Mouse (Mus musculus) limb, embryonic 15.5 days (tissue): ENCODE measurements around the gene Dgkb. TPM values are rescaled to one million over a fixed set of nuclear protein-coding genes. Genes with fewer than 3 reads are reported as not detected.

Experiments
- ATAC-seq: fragments of 200-750 bp; cut with Nextera tagmentation; 2 replicates; pipeline ENCODE4 v1.8.0; 2017; ENCODE audit warnings: low read depth, moderate TSS enrichment; ENCODE audit not compliant: insufficient number of reproducible peaks, low FRiP score, low TSS enrichment
- H3K27ac ChIP-seq: fragments of 300-500 bp; sonication (generic); 2 replicates; pipeline ENCODE4 v1.5.1; 2015; ENCODE audit warnings: moderate library complexity, mild to moderate bottlenecking, inconsistent platforms
- H3K27me3 ChIP-seq: fragments of 300-500 bp; sonication (generic); 2 replicates; pipeline ENCODE4 v1.6.1; 2015; ENCODE audit warnings: inconsistent platforms
- H3K36me3 ChIP-seq: fragments of 300-500 bp; sonication (generic); 2 replicates; pipeline ENCODE4 v1.6.1; 2015; ENCODE audit warnings: inconsistent platforms
- H3K4me1 ChIP-seq: fragments of 300-500 bp; sonication (generic); 2 replicates; pipeline ENCODE4 v1.6.1; 2015; ENCODE audit warnings: inconsistent platforms
- H3K4me2 ChIP-seq: fragments of 300-500 bp; sonication (generic); 2 replicates; pipeline ENCODE4 v1.6.1; 2015; ENCODE audit warnings: mild to moderate bottlenecking, inconsistent platforms
- H3K4me3 ChIP-seq: fragments of 300-500 bp; sonication (generic); 2 replicates; pipeline ENCODE4 v1.5.1; 2015; ENCODE audit warnings: mild to moderate bottlenecking, inconsistent platforms
- H3K9ac ChIP-seq: fragments of 300-500 bp; sonication (generic); 2 replicates; pipeline ENCODE4 v1.6.1; 2015; ENCODE audit warnings: inconsistent platforms
- H3K9me3 ChIP-seq: fragments of 300-500 bp; sonication (generic); 2 replicates; pipeline ENCODE4 v1.6.1; 2016; ENCODE audit warnings: inconsistent platforms
- WGBS: fragments of 180-500 bp; shearing (Covaris S2); methylation state at CpG from one replicate; pipeline ENCODE4 v1.1.7; 2015; 5-methylcytosine and 5-hydroxymethylcytosine counted together
- polyA plus RNA-seq: library from polyadenylated mRNA; unstranded; fragments of >200 nt; fragmentation: Nextera tagmentation; extraction: Ambion mirVana; gene quantifications from 2 replicates; pipeline ENCODE4 v1.2.1, GENCODE M21; 2015

Gene Dgkb
- polyA plus RNA-seq, 1 experiment from 2014 or later: 1.6 TPM

GRCm38 (mm10) chr12:38577141-38577540 lies 759.6 kb downstream of the Dgkb start:
- ATAC-seq: no peak
- no peaks in the 10 kb centered on the region for H3K36me3 ChIP-seq
- no peak overlapping the region for H3K4me2 ChIP-seq
- H3K9me3 ChIP-seq: no peaks in the 10 kb centered on the region
- H3K4me3 ChIP-seq: no peak overlapping the region
- no peaks in the 10 kb centered on the region for H3K4me1 ChIP-seq
- no peak overlapping the region for H3K9ac ChIP-seq
- 57% methylated on average over 6 of the region's 6 CpGs for WGBS
- H3K27me3 ChIP-seq: no peaks in the 10 kb centered on the region
- H3K27ac ChIP-seq: no peak overlapping the region

GRCm38 (mm10) chr12:38579191-38579817 lies 761.8 kb downstream of the Dgkb start:
- H3K27me3 ChIP-seq: no peaks in the 10 kb centered on the region
- H3K9ac ChIP-seq: no peak overlapping the region
- no peaks in the 10 kb centered on the region for H3K9me3 ChIP-seq
- H3K4me1 ChIP-seq: no peaks in the 10 kb centered on the region
- H3K27ac ChIP-seq: no peak overlapping the region
- 56% methylated on average over 5 of the region's 5 CpGs for WGBS
- no peaks in the 10 kb centered on the region for H3K36me3 ChIP-seq
- ATAC-seq: no peak
- H3K4me2 ChIP-seq: no peak overlapping the region
- no peak overlapping the region for H3K4me3 ChIP-seq

- no peaks in the 10 kb centered on the region for H3K27me3 ChIP-seq
These were observed 768.9 kb downstream of the Dgkb start for GRCm38 (mm10) chr12:38586368-38586865.

GRCm38 (mm10) chr12:38589951-38590350 lies 772.4 kb downstream of the Dgkb start:
- Histone ChIP-seq H3K9me3 (no peaks in the 10 kb centered on the region), H3K27ac (no peak overlapping the region), H3K4me2 (no peak overlapping the region), H3K36me3 (no peaks in the 10 kb centered on the region), H3K4me3 (no peak overlapping the region), H3K27me3 (no peaks in the 10 kb centered on the region), H3K4me1 (no peaks in the 10 kb centered on the region), H3K9ac (no peak overlapping the region)
- no peak for ATAC-seq

More at GRCm38 (mm10) chr12:38586368-38586865, 768.9 kb downstream of the Dgkb start:
- no peaks in the 10 kb centered on the region for H3K4me1 ChIP-seq
- no peak overlapping the region for H3K9ac ChIP-seq
- no peak overlapping the region for H3K4me2 ChIP-seq
- H3K4me3 ChIP-seq: no peak overlapping the region
- ATAC-seq: no peak
- H3K27ac ChIP-seq: no peak overlapping the region
- H3K36me3 ChIP-seq: no peaks in the 10 kb centered on the region
- H3K9me3 ChIP-seq: no peaks in the 10 kb centered on the region
- 65% methylated on average over 4 of the region's 4 CpGs for WGBS

GRCm38 (mm10) chr12:38593653-38594052 lies 776.1 kb downstream of the Dgkb start:
- H3K4me3 ChIP-seq: no peak overlapping the region
- no peaks in the 10 kb centered on the region for H3K36me3 ChIP-seq
- no peak for ATAC-seq
- H3K9ac ChIP-seq: no peak overlapping the region
- 82% methylated on average over 2 of the region's 2 CpGs for WGBS
- H3K4me1 ChIP-seq: no peaks in the 10 kb centered on the region
- H3K27ac ChIP-seq: no peak overlapping the region
- no peak overlapping the region for H3K4me2 ChIP-seq
- no peaks in the 10 kb centered on the region for H3K9me3 ChIP-seq
- no peaks in the 10 kb centered on the region for H3K27me3 ChIP-seq

- ATAC-seq: no peak
- no peaks in the 10 kb centered on the region for H3K27me3 ChIP-seq
- no peaks in the 10 kb centered on the region for H3K4me1 ChIP-seq
- H3K4me2 ChIP-seq: no peak overlapping the region
- 39% methylated on average over 3 of the region's 3 CpGs for WGBS
- no peak overlapping the region for H3K9ac ChIP-seq
- H3K9me3 ChIP-seq: no peaks in the 10 kb centered on the region
- H3K4me3 ChIP-seq: no peak overlapping the region
- no peaks in the 10 kb centered on the region for H3K36me3 ChIP-seq
- no peak overlapping the region for H3K27ac ChIP-seq
These were observed 776.5 kb downstream of the Dgkb start for GRCm38 (mm10) chr12:38594055-38594454.

GRCm38 (mm10) chr12:38596416-38597062 lies 779.0 kb downstream of the Dgkb start:
- no peak overlapping the region for H3K27ac ChIP-seq
- no peaks in the 10 kb centered on the region for H3K4me1 ChIP-seq
- H3K36me3 ChIP-seq: no peaks in the 10 kb centered on the region
- H3K4me2 ChIP-seq: no peak overlapping the region
- no peaks in the 10 kb centered on the region for H3K27me3 ChIP-seq
- H3K4me3 ChIP-seq: no peak overlapping the region
- no peak overlapping the region for H3K9ac ChIP-seq
- ATAC-seq: no peak
- WGBS: 71% methylated on average over 7 of the region's 7 CpGs
- H3K9me3 ChIP-seq: no peaks in the 10 kb centered on the region

GRCm38 (mm10) chr12:38598096-38598495 lies 780.6 kb downstream of the Dgkb start:
- H3K4me1 ChIP-seq: no peaks in the 10 kb centered on the region
- H3K4me3 ChIP-seq: no peak overlapping the region
- no peak for ATAC-seq
- no peak overlapping the region for H3K9ac ChIP-seq
- H3K4me2 ChIP-seq: no peak overlapping the region
- H3K27ac ChIP-seq: no peak overlapping the region
- no peaks in the 10 kb centered on the region for H3K27me3 ChIP-seq
- WGBS: 56% methylated on average over 2 of the region's 2 CpGs
- no peaks in the 10 kb centered on the region for H3K9me3 ChIP-seq
- no peaks in the 10 kb centered on the region for H3K36me3 ChIP-seq

- H3K4me3 ChIP-seq: no peak overlapping the region
- ATAC-seq: no peak
- H3K4me2 ChIP-seq: no peak overlapping the region
- H3K9me3 ChIP-seq: no peaks in the 10 kb centered on the region
- H3K4me1 ChIP-seq: no peaks in the 10 kb centered on the region
- no peaks in the 10 kb centered on the region for H3K27me3 ChIP-seq
- no peak overlapping the region for H3K9ac ChIP-seq
- 91% methylated on average over 3 of the region's 3 CpGs for WGBS
- H3K27ac ChIP-seq: no peak overlapping the region
- no peaks in the 10 kb centered on the region for H3K36me3 ChIP-seq
These were observed 782.8 kb downstream of the Dgkb start for GRCm38 (mm10) chr12:38600165-38600845.

GRCm38 (mm10) chr12:38608104-38608503 lies 790.6 kb downstream of the Dgkb start:
- H3K9me3 ChIP-seq: no peaks in the 10 kb centered on the region
- ATAC-seq: no peak
- 64% methylated on average over 1 of the region's 1 CpGs for WGBS

GRCm38 (mm10) chr12:38668265-38668664 lies 850.7 kb downstream of the Dgkb start:
- Histone ChIP-seq H3K4me2 (no peak overlapping the region), H3K36me3 (no peaks in the 10 kb centered on the region), H3K4me3 (no peak overlapping the region), H3K27me3 (no peaks in the 10 kb centered on the region), H3K9me3 (no peaks in the 10 kb centered on the region), H3K27ac (no peak overlapping the region), H3K9ac (no peak overlapping the region), H3K4me1 (no peaks in the 10 kb centered on the region)
- no peak for ATAC-seq
- WGBS: 55% methylated on average over 3 of the region's 3 CpGs

More at GRCm38 (mm10) chr12:38608104-38608503, 790.6 kb downstream of the Dgkb start:
- Histone ChIP-seq H3K4me2 (no peak overlapping the region), H3K36me3 (no peaks in the 10 kb centered on the region), H3K4me1 (no peaks in the 10 kb centered on the region), H3K27me3 (no peaks in the 10 kb centered on the region), H3K9ac (no peak overlapping the region), H3K27ac (no peak overlapping the region), H3K4me3 (no peak overlapping the region)
